Mouse (Mus musculus) heart, adult 2 months (tissue): ENCODE data around the gene Ncdn.

ENCODE experiments used
- CTCF ChIP-seq: fragments of 200-600 bp; IDR thresholded peaks from 2 replicates; pipeline ENCODE4 v1.8.1; 2022; ENCODE audit warnings: antibody characterized with exemption, mild to moderate bottlenecking, moderate library complexity
- EP300 ChIP-seq: fragments of 200-500 bp; IDR thresholded peaks from 2 replicates; pipeline ENCODE4 v1.6.1; 2011; ENCODE audit warnings: low read depth, low read length, control low read depth; ENCODE audit not compliant: insufficient read depth
- POLR2A ChIP-seq: fragments of 200-500 bp; IDR thresholded peaks from 2 replicates; pipeline ENCODE4 v1.6.1; 2011; ENCODE audit warnings: mild to moderate bottlenecking, low read depth, low read length, control low read depth; ENCODE audit not compliant: insufficient read depth

GRCm38 (mm10) chr4:126736001-126736414 is 17.2 kb downstream of the Ncdn start, which contains the start of gene Tfap2e:
- no peak for TF ChIP-seq CTCF
- no peak for TF ChIP-seq POLR2A
- no peak for TF ChIP-seq EP300
